Mouse (Mus musculus) urinary bladder, postnatal 36 days (tissue): Measurements from ENCODE around the gene Exoc6b.

Source experiments
- DNase-seq, 2 experiments: peaks; one replicate each; pipeline ENCODE4 v3.0.0; 2022; ENCODE audit warnings: low spot score in 2 of 2, mixed read lengths in 1 of 2

Gene Exoc6b

DNA sequence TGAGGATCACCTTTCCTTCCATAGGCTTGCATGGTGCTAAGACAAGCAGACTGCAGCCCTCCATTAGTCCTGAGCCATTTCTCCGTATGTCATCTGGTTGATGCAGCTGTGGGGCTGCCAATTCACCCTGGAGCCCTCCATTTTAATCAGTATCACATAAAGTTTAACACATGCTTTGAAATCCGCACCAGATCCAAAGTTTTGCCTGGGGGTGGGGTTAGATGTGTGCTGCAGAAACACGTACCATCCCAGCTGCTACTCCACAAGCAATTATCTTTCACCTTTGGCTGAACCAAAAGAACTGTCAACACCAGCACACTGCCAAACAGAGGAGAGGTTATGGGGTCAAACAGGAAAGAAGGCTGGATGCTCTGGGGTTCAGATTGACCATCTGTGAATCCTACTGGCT lies 92.7 kb downstream of the Exoc6b start:
- DNase-seq = peak in 1 of 2 experiments; percentile 5

DNA sequence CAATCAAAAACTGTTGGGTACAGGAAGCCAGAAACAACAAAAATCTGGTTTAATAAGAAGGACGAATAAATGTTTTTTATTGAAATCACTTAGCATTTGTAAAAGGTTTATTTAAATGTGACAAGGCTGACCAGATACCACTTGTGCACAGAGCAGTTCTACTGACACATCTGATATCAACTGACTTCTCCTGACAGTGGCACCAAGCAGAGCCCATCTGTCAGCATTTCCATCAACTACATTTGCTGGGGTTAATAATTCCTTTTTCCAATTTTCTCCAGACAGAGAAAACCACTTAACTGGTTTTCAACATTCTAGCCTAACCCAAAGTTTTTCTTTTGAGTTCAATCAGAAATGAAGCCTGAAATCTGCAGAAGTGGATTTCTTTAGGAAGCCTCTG lies 100.8 kb downstream of the Exoc6b start:
- no peak for DNase-seq

- DNase-seq = no peak
These were observed 104.4 kb downstream of the Exoc6b start for GRCm38 (mm10) chr6:84964729-84965415.

DNA sequence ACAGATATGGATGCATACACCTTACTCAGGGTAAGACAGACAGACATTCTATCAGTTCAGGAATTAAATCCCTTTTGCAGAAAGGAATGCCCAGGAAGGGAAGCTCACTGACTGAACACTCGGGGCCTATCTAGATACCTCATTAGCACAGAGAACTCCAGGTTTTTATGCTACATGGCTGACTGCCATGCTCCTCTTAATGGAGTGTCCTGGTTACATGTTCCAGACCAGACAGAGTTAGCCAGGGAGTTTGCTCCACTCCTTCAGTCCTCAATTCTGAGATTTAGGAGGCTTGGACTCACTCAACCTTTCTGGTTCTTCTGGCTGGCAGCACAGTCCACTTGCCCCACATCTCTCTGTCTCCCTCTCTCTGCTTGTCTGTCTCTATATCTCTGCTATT lies 106.3 kb downstream of the Exoc6b start:
- DNase-seq = no peak

GRCm38 (mm10) chr6:84961763-84962162 lies 107.5 kb downstream of the Exoc6b start:
- DNase-seq = no peak

DNA sequence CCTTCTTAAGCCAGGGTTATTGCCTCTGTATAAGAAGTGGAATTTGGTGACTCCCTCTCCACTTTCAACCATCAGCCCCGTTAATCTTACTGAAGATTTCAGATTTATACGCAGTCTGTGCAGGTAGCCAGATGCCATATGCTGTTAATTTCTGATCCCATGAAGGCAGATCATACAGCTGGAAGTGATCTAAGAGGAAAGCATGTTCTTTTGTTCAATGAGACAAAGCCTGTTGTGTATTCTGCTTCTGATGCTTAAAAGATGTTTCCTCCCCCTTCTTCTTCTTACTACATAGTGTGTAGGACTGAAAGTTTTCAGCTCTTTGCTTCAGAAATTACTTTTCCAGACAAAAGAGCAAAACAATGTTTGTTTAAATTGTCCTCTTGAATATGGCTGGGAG lies 109.8 kb downstream of the Exoc6b start:
- no peak for DNase-seq

- no peak for DNase-seq
These were observed 117.7 kb downstream of the Exoc6b start for GRCm38 (mm10) chr6:84951621-84952020.

- no peak for DNase-seq
These were observed 122.7 kb downstream of the Exoc6b start for GRCm38 (mm10) chr6:84946569-84946968.

DNA sequence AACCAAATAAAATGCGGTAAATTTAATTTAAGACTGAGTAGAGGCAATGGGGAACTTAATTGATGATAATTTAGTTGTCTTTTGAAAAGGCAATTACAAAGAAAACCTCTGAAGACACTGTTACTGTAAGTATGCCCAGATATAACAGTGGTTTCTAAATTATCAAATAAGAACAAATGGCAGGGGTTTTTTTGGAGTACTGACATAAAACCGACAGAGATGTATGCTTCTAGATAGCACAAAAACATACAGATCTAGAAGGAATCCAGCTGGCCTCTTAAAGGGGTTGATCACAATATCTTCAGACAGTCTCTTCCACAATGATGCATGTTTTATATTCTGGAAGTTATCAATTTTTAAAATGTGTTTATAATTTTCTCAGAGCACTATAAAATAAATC lies 123.2 kb downstream of the Exoc6b start:
- DNase-seq = no peak

GRCm38 (mm10) chr6:84932953-84933921 lies 136.1 kb downstream of the Exoc6b start:
- DNase-seq = no peak

DNA sequence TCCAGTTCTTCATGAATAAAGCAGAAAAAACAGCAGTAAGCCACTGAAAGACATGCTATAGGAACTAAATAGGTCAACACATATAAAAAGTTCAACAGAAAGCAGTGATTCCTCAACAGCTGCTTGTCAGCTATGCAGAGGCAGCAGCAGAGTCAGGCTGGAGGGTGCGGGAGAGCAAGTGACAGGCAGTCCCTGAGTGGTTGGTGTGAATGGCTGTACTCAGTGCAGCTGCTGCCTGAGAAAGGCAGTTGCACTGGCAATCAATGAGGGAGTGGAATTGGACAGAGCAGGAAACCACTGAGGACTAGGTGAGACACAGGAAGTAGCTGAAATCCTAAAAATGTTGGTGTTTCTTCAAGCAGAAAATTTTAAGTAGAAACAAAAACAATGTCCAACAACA lies 138.3 kb downstream of the Exoc6b start:
- no peak for DNase-seq

- DNase-seq = no peak
These were observed 143.2 kb downstream of the Exoc6b start for GRCm38 (mm10) chr6:84926066-84926465.

DNA sequence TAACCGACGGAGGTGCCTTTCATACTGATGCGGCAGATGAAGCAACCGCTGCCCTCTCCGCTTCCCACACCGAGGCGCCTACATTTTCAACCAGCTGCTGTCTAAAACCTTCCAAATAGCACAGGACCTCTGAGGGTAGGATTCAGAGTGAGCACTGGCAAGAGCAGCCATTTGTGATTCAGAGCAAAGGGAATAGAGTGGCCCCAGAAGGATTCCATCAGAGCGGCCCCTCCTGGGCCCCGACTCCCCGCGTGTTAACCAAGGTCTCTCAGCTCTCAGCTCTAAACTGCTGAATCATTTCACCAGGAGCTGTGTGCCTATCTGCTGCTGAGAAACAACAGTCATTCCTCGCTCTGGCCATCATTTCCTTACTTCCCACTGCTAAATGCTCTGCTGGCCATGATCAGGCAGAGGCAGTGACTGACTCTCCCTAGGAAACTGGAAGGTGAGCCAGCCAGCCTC lies 145.5 kb downstream of the Exoc6b start:
- no peak for DNase-seq

DNA sequence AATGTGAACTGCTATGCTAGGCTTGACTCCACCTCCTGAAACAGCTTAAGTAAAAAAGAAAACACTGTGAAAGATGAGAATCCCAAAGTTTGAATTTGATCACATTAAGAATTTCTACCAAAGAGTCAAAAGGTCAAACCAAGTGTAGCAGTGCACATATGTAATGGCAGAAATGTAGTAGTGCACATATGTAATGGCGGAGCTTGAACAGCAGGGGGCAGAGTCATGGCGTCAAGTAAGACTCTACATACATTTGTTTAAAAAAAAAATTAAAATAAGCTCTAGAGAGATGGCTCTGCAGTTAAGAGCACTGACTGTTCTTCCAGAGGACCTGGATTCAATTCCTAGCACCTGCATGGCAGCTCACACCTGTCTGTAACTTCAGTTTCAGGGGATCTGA lies 153.0 kb downstream of the Exoc6b start:
- peak in 1 of 2 experiments; percentile 23 for DNase-seq

DNA sequence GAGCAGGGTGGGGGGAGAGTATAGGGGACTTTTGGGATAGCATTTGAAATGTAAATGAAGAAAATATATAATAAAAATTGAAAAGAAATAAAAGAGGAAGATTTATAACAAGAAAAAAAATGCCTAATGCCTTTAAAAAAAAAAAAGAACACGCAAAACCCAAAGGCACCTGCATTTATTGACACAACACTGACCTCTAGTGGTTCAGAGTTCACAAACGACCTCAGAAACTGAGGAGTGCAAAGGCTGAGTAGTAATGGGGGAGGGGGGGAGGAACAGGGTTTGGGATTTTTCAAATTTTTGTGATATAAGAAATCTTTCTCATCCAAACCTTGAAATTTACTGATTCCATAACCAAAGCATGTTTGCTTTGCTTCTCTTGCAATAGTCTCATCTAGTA lies 156.9 kb downstream of the Exoc6b start:
- no peak for DNase-seq

- DNase-seq = no peak
These were observed 170.1 kb downstream of the Exoc6b start for GRCm38 (mm10) chr6:84899002-84899774.

GRCm38 (mm10) chr6:84893773-84894095 lies 175.6 kb downstream of the Exoc6b start:
- no peak for DNase-seq

DNA sequence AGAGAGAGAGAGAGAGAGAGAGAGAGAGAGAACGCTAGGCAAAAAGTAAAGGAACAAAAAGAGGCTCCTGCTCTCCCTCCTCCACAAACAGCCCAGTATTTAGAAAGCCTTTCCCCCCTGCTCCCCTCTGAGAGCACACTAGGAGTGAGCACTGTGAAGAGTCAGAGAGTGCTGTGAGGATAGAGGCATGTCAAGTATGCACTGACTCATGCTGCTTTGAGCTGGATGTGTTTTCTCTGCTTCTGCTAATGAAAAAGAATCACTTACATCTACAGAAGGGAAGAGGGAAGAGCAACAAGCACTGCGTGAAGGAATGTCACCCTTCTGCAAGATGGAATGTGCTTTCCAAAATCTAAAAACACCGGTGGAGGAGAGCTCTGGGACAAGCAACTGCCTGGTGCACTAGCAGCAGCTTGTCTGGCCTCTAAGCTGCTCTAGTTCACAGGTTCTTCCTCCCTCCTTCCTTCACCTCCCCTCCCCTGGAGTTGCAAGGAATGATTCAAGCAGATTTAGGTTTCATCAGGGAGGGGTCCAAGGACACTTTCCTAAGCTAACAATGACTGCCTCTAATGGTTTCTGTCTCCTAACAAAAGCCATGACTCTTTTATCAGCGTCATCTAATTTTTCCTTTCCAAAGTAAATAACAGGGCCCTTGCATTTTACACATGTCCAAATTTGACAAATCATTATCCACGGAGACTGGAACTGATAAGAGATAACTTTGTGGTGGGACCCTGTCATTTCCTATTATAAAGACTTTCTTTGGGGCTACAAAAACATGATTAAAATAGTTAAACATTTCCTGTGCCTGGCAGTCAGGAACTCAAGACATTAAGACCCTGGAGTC lies 176.2 kb downstream of the Exoc6b start:
- DNase-seq = no peak

- no peak for DNase-seq
These were observed 182.8 kb downstream of the Exoc6b start for GRCm38 (mm10) chr6:84886551-84886950.

- DNase-seq = no peak
These were observed 184.2 kb downstream of the Exoc6b start for GRCm38 (mm10) chr6:84885080-84885479.

DNA sequence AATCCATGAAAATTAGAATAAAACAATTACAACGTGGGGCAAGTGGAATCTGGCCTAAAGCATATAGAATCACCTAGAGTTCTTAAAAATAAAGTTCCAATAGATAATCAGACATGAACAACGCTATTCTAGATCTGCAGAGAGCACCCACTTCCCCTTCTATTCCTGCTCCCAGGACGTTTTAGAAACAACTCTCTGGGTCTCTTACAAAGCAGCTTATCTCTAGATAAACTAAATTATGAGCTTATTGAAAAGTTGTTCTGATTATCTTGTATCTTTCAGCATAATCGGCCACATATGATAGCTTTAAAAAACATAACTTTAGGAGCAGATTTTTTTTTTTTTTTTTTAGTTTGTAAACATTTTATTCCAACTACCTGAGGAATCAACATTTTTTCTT lies 185.6 kb downstream of the Exoc6b start:
- no peak for DNase-seq
